Mouse (Mus musculus) myocyte (in vitro differentiated cells): ENCODE measurements around the gene Mettl1.

Experiments
- MAX ChIP-seq: IDR thresholded peaks from one replicate; pipeline ENCODE4 v1.6.1; 2011; ENCODE audit warnings: low read depth, mild to moderate bottlenecking, control low read depth
- POLR2A ChIP-seq: IDR thresholded peaks from one replicate; pipeline ENCODE4 v1.6.1; 2011; ENCODE audit warnings: low read depth, mild to moderate bottlenecking, control low read depth, moderate library complexity; ENCODE audit not compliant: insufficient read length
- USF1 ChIP-seq: IDR thresholded peaks from one replicate; pipeline ENCODE4 v1.6.1; 2011; ENCODE audit warnings: low read depth, mild to moderate bottlenecking, control low read depth, moderate library complexity

- no peak for TF ChIP-seq MAX
- TF ChIP-seq USF1 = no peak
- TF ChIP-seq POLR2A = no peak
Measured at GRCm38 (mm10) chr10:127042468-127043115, 1.4 kb downstream of the Mettl1 start.
